Mouse (Mus musculus): ENCODE measurements around the gene Scube3. TPM values are rescaled to one million over a fixed set of nuclear protein-coding genes. Genes with fewer than 3 reads are reported as not detected.

The Scube3 gene
- polyA plus RNA-seq, 1 experiment: 1.6 TPM

DNA sequence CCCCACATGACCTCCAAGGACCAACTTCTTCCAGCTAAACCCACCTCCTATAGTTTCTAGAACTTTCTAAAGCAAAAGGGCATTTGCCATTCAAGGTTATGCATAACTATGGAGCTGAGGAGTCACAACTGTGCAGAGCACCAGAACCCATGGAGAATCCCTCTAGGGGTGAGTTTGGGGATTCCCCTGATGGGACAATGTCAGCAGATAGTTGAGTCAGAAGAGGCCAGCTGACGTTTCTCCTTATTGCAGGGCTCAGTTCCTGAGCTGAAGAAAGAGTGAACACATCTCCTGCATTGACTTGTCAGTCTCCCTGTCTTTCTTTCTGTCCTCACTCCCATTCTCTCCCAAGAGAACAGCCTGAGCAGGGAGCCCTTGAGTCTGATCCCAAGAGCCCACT, 50.8 kb downstream of the Scube3 start:
- no peak for TF ChIP-seq POLR2A (IDR thresholded peaks at IDR 0.05; ENCODE audit: low read depth, low read length)
- Histone ChIP-seq H3K4me3 (ENCODE audit: extremely low read depth, insufficient read depth, insufficient read length) (no peak overlapping the region), H3K27me3 (ENCODE audit: control insufficient read depth, insufficient read depth, low read length) (no peaks in the 10 kb centered on the region), H3K27ac (ENCODE audit: insufficient read depth, low read length) (no peak overlapping the region), H3K36me3 (ENCODE audit: control insufficient read depth, insufficient read depth, low read length) (no peaks in the 10 kb centered on the region; the same call in 1 of the 2 replicates), H3K4me1 (ENCODE audit: control insufficient read depth, insufficient read depth, insufficient read length) (no peaks in the 10 kb centered on the region)
- no peak for DNase-seq (ENCODE audit: low read depth in 1 of 2, low spot score in 2 of 2)
- 50% methylated on average over 1 of the region's 1 CpGs for WGBS

GRCm38 (mm10) chr17:28193559-28193958, 51.6 kb downstream of the Scube3 start:
- H3K4me3 ChIP-seq (ENCODE audit: extremely low read depth, insufficient read depth, insufficient read length): no peak overlapping the region
- no peaks in the 10 kb centered on the region for H3K4me1 ChIP-seq (ENCODE audit: control insufficient read depth, insufficient read depth, insufficient read length)
- 49% methylated on average over 3 of the region's 3 CpGs for WGBS
- TF ChIP-seq POLR2A (IDR thresholded peaks at IDR 0.05; ENCODE audit: low read depth, low read length): no peak
- TF ChIP-seq CTCF (IDR thresholded peaks at IDR 0.05; ENCODE audit: extremely low read depth, insufficient read depth, insufficient read length, insufficient replicate concordance): no peak
- H3K27me3 ChIP-seq (ENCODE audit: control insufficient read depth, insufficient read depth, low read length): no peaks in the 10 kb centered on the region
- DNase-seq (ENCODE audit: low read depth in 1 of 2, low spot score in 2 of 2): no peak
- H3K27ac ChIP-seq (ENCODE audit: insufficient read depth, low read length): no peak overlapping the region
- H3K36me3 ChIP-seq (ENCODE audit: control insufficient read depth, insufficient read depth, low read length): peaks cover 2% of the 10 kb centered on the region; the same call in 1 of the 2 replicates

GRCm38 (mm10) chr17:28195033-28195432, 53.1 kb downstream of the Scube3 start:
- Histone ChIP-seq H3K4me3 (ENCODE audit: extremely low read depth, insufficient read depth, insufficient read length) (no peak overlapping the region), H3K36me3 (ENCODE audit: control insufficient read depth, insufficient read depth, low read length) (peaks cover 2% of the 10 kb centered on the region; the same call in 1 of the 2 replicates), H3K27ac (ENCODE audit: insufficient read depth, low read length) (no peak overlapping the region), H3K4me1 (ENCODE audit: control insufficient read depth, insufficient read depth, insufficient read length) (no peaks in the 10 kb centered on the region), H3K27me3 (ENCODE audit: control insufficient read depth, insufficient read depth, low read length) (no peaks in the 10 kb centered on the region)
- TF ChIP-seq CTCF (IDR thresholded peaks at IDR 0.05; ENCODE audit: extremely low read depth, insufficient read depth, insufficient read length, insufficient replicate concordance): no peak
- no peak for TF ChIP-seq POLR2A (IDR thresholded peaks at IDR 0.05; ENCODE audit: low read depth, low read length)
- no peak for DNase-seq (ENCODE audit: low read depth in 1 of 2, low spot score in 2 of 2)
- 91% methylated on average over 10 of the region's 10 CpGs for WGBS

GRCm38 (mm10) chr17:28197646-28198045, 55.7 kb downstream of the Scube3 start:
- Histone ChIP-seq H3K4me1 (ENCODE audit: control insufficient read depth, insufficient read depth, insufficient read length) (no peaks in the 10 kb centered on the region), H3K27me3 (ENCODE audit: control insufficient read depth, insufficient read depth, low read length) (no peaks in the 10 kb centered on the region), H3K36me3 (ENCODE audit: control insufficient read depth, insufficient read depth, low read length) (peaks cover 6% of the 10 kb centered on the region), H3K27ac (ENCODE audit: insufficient read depth, low read length) (no peak overlapping the region), H3K4me3 (ENCODE audit: extremely low read depth, insufficient read depth, insufficient read length) (no peak overlapping the region)
- TF ChIP-seq CTCF (IDR thresholded peaks at IDR 0.05; ENCODE audit: extremely low read depth, insufficient read depth, insufficient read length, insufficient replicate concordance) (no peak), POLR2A (IDR thresholded peaks at IDR 0.05; ENCODE audit: low read depth, low read length) (no peak)
- WGBS: 92% methylated on average over 18 of the region's 18 CpGs
- DNase-seq (ENCODE audit: low read depth in 1 of 2, low spot score in 2 of 2): no peak

DNA sequence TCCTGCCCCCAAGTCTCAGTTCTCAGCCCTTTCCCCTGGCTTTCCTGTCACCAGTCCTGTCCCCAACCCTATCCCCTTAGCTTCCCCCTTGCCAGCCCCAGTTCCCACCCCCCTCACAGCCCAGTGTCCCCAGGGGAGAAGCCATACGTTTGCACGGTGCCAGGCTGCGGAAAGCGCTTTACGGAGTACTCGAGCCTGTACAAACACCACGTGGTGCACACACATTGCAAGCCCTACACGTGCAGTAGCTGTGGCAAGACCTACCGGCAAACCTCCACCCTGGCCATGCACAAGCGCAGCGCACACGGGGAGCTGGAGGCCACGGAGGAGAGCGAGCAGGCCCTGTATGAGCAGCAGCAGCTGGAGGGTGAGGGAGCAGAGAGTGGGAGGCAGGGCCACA, 60.0 kb downstream of the Scube3 start:
- no peak for DNase-seq (ENCODE audit: low read depth in 1 of 2, low spot score in 2 of 2)
- TF ChIP-seq CTCF (IDR thresholded peaks at IDR 0.05; ENCODE audit: extremely low read depth, insufficient read depth, insufficient read length, insufficient replicate concordance) (no peak), POLR2A (IDR thresholded peaks at IDR 0.05; ENCODE audit: low read depth, low read length) (no peak)
- 88% methylated on average over 14 of the region's 14 CpGs for WGBS
- peaks cover 6% of the 10 kb centered on the region for H3K36me3 ChIP-seq (ENCODE audit: control insufficient read depth, insufficient read depth, low read length)
- H3K4me1 ChIP-seq (ENCODE audit: control insufficient read depth, insufficient read depth, insufficient read length): peaks cover 2% of the 10 kb centered on the region; the same call in 1 of the 2 replicates
- H3K27ac ChIP-seq (ENCODE audit: insufficient read depth, low read length): no peak overlapping the region
- H3K27me3 ChIP-seq (ENCODE audit: control insufficient read depth, insufficient read depth, low read length): no peaks in the 10 kb centered on the region
- no peak overlapping the region for H3K4me3 ChIP-seq (ENCODE audit: extremely low read depth, insufficient read depth, insufficient read length)

- Histone ChIP-seq H3K4me1 (ENCODE audit: control insufficient read depth, insufficient read depth, insufficient read length) (peaks cover 8% of the 10 kb centered on the region; the same call in 1 of the 2 replicates), H3K27ac (ENCODE audit: insufficient read depth, low read length) (no peak overlapping the region), H3K36me3 (ENCODE audit: control insufficient read depth, insufficient read depth, low read length) (peaks cover 4% of the 10 kb centered on the region), H3K4me3 (ENCODE audit: extremely low read depth, insufficient read depth, insufficient read length) (no peak overlapping the region), H3K27me3 (ENCODE audit: control insufficient read depth, insufficient read depth, low read length) (no peaks in the 10 kb centered on the region)
- whole genome bisulfite sequencing: 38% methylated on average over 14 of the region's 14 CpGs
- peak in 1 of 2 experiments; percentile 65 for DNase-seq (ENCODE audit: low read depth in 1 of 2, low spot score in 2 of 2)
- TF ChIP-seq CTCF (IDR thresholded peaks at IDR 0.05; ENCODE audit: extremely low read depth, insufficient read depth, insufficient read length, insufficient replicate concordance) (peak; percentile 95; the same call in 1 of the 2 replicates), POLR2A (IDR thresholded peaks at IDR 0.05; ENCODE audit: low read depth, low read length) (no peak)
These were observed 62.2 kb downstream of the Scube3 start for GRCm38 (mm10) chr17:28204052-28204720.

- H3K36me3 ChIP-seq (ENCODE audit: control insufficient read depth, insufficient read depth, low read length): peaks cover 4% of the 10 kb centered on the region
- DNase-seq (ENCODE audit: low read depth in 1 of 2, low spot score in 2 of 2): no peak
- H3K4me1 ChIP-seq (ENCODE audit: control insufficient read depth, insufficient read depth, insufficient read length): peaks cover 13% of the 10 kb centered on the region; the same call in 1 of the 2 replicates
- WGBS: 43% methylated on average over 8 of the region's 8 CpGs
- H3K27ac ChIP-seq (ENCODE audit: insufficient read depth, low read length): no peak overlapping the region
- TF ChIP-seq CTCF (IDR thresholded peaks at IDR 0.05; ENCODE audit: extremely low read depth, insufficient read depth, insufficient read length, insufficient replicate concordance) (no peak), POLR2A (IDR thresholded peaks at IDR 0.05; ENCODE audit: low read depth, low read length) (no peak)
- no peak overlapping the region for H3K4me3 ChIP-seq (ENCODE audit: extremely low read depth, insufficient read depth, insufficient read length)
- no peaks in the 10 kb centered on the region for H3K27me3 ChIP-seq (ENCODE audit: control insufficient read depth, insufficient read depth, low read length)
These were observed 63.5 kb downstream of the Scube3 start for GRCm38 (mm10) chr17:28205443-28205842.
